Mouse (Mus musculus) leukemia stem cell, adult 10-12 weeks (primary cell): ENCODE data around the gene Rassf9. TPM values are rescaled to one million over a fixed set of nuclear protein-coding genes. Genes with fewer than 3 reads are reported as not detected.

Experiments
- polyA plus RNA-seq: library from polyadenylated mRNA; stranded (reverse); fragments of >175 nt; gene quantifications from 2 replicates; pipeline ENCODE4 v1.2.3, GENCODE M21; 2012; ENCODE audit warnings: low replicate concordance

Gene Rassf9
- polyA plus RNA-seq = not detected in 2 replicates

GRCm38 (mm10) chr10:102511807-102512461, at the start of gene Rassf9:
Gene Rassf9, plus strand, starts transcription at chr10:102512222.

GRCm38 (mm10) chr10:102490386-102490785, 21.6 kb upstream of the Rassf9 start, which contains the start of gene Nts:
Gene Nts, minus strand, starts transcription at chr10:102490486.

Other genes starting within 250 kb of the Rassf9 start
- gene Nts, start 21.7 kb upstream of the Rassf9 start, polyA plus RNA-seq = not detected in 2 replicates